Mouse (Mus musculus): Measurements from ENCODE around the gene Glul.
"Not testable (repeated sequence)": the region's sequence is repeated elsewhere in the genome, so short reads cannot be mapped to it uniquely, and the experiment has no call there.

Gene Glul

GRCm38 (mm10) chr1:153899731-153900380, at the start of gene Glul, which contains the start of gene Teddm2:
TSS of gene Glul (plus strand) at chr1:153899944.
TSS of gene Teddm2 (minus strand) at chr1:153900228.
- DNase-seq (ENCODE audit: extremely low spot score) = peak; percentile 98

DNA sequence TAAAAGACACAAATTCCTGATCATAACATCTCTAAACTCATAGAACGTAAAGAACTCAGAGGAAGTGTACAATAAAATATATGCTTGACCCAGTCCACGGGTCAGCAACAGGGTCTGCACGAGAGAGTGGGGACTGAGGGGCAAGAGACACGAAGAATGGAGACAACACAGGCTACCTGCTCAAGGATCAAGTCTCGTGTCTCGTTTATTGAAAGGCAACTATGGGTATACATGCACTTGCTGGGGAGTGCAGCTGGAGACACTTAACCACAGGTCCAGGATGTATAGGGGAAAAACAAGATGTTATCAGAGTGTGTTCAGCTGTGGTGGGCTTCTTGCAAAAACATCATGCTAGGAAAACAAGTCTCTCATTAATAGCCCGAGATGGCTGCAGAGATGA, 47.0 kb upstream of the Glul start:
- not testable (repeated sequence) for DNase-seq (ENCODE audit: extremely low spot score)

GRCm38 (mm10) chr1:153855946-153856345, 43.8 kb upstream of the Glul start:
- DNase-seq (ENCODE audit: extremely low spot score) = no peak

- DNase-seq (ENCODE audit: extremely low spot score) = no peak
Observed at GRCm38 (mm10) chr1:153874045-153874444, 25.7 kb upstream of the Glul start, which contains the start of gene Teddm1b. TSS of gene Teddm1b (plus strand) at chr1:153874345.

DNA sequence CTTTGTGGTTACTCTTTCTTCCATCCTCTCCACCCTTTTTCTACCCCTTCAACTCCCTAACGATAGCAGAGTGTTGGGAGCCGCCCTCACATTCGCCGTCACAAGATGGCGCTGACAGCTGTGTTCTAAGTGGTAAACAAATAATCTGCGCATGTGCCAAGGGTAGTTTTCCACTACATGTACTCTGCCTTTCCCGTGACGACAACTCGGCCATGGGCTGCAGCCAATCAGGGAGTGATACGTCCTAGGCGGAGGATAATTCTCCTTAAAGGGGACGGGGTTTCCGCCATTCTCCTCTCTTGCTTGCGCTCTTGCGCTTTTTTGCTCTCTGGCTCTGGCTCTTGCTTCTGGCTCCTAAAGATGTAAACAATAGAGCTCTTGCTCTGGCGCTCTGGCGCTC, 19.4 kb upstream of the Glul start:
- not testable (repeated sequence) for DNase-seq (ENCODE audit: extremely low spot score)

GRCm38 (mm10) chr1:153886024-153886633, 13.6 kb upstream of the Glul start:
- no peak for DNase-seq (ENCODE audit: extremely low spot score)

GRCm38 (mm10) chr1:153890121-153890520, 9.6 kb upstream of the Glul start:
- no peak for DNase-seq (ENCODE audit: extremely low spot score)

- DNase-seq (ENCODE audit: extremely low spot score) = no peak
Observed at GRCm38 (mm10) chr1:153891442-153891841, 8.3 kb upstream of the Glul start, which contains the start of gene Teddm1a. TSS of gene Teddm1a (plus strand) at chr1:153891742.

DNA sequence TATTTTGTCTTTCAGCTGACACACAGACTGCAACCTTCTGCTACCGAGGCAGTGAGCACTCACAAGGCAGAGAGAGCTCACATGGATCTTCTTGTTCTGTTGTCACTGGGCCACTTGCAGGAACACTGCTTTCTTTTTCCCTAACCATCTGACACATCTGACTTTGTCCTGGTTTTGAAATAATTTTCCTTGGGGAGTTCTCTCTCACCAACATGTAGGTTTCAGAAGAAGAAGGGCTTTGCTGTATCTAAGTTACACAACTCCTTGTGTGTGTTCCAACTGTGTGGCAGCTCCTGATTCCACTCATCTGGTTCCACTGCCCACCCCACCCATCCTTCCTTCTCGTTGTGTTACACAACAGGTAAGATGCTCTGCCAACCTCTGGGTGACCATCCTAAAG, 6.0 kb upstream of the Glul start:
- no peak for DNase-seq (ENCODE audit: extremely low spot score)

DNA sequence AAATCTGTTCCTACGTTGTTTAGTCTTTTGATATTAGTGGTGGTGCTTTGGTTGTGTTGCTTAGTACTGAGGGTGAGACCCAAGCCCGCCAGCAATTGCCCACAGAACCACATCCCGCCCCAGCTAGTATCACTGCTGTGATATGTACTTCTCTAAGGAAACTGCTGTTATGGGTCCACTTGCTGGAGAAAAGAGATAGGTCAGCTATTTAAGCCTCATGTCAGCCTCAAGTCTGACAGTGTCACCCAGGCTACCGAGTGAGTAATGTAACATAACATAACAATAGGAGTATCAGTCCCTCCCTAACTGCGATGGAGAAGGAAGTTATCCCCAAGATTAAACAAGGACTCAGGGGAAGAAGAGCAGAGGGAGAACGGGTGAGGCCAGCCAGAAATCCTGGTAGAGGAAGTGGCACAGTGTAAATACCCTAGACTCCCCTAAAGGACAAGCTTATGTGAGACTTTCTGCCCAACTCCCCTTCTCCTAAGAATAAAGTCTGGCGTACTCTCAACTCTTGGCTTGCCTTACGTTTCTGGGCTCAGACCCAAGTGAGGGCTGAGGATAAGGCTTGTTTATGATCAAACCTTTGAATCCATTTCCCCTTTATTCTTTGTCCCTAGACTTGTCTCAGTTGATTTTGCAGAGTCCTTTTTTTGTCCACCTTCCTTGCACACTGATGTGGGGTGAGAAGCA, 5.4 kb upstream of the Glul start:
- DNase-seq (ENCODE audit: extremely low spot score) = no peak

DNA sequence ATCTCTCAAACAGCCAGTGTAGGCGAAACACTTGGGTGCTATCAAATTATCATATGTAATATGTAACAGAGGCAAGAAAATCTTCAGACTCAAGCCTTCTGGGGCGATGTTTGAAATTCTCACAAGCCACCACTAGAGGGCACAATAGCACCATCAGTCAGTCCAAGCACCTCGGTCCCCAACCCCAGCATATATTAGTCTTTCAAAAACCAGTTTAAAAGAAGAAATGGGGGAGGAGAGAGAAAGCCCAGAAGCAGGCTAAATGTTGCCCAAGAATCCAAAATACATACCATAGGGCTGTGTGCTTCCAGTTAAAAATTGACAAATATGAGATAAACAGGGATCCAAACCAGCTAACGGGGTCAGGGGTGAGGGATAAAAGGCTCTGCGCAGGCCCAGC, 4.8 kb upstream of the Glul start:
- DNase-seq (ENCODE audit: extremely low spot score) = peak; percentile 66

DNA sequence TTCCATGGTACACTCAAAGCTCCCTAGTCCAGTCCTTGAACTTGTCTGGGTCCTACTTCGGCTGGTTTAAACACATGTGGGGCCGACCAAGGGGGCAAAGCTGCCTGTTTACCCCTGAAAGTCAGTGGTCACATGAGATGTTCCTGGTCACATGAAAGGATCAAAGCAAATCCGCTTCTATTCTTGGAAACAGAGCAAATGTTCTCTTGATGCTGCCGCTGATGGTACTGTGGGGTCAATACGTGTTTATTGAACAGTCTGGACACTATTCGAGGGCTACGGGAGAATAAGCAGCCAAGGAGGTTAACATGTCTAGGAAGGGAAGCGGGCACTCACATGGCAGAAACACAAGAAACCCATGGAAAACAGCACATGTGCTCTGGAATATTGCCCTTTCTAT, 2.5 kb upstream of the Glul start:
- DNase-seq (ENCODE audit: extremely low spot score) = no peak

GRCm38 (mm10) chr1:153898989-153899730, 584 bp upstream of the Glul start:
- no peak for DNase-seq (ENCODE audit: extremely low spot score)

DNA sequence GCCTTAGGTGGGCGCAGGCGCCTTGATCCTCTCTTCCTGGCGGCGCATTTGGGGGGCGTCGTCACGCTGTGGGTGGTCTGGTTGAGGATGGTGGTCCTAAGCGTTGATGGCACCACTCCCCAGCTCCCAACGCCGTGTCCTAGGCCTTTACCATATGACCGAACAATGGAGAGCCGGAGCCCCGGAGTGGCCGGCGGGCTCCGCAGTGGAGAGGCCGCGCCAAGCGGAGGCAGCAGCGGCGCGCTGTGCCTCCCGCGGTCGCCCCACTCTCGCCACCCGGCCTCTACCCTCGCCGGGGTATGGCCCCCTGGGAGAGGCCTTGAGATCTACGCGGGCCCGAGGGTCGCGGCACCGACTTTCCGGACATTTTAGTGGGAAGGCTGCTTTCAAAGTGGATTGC, 637 bp downstream of the Glul start:
- no peak for DNase-seq (ENCODE audit: extremely low spot score)

DNA sequence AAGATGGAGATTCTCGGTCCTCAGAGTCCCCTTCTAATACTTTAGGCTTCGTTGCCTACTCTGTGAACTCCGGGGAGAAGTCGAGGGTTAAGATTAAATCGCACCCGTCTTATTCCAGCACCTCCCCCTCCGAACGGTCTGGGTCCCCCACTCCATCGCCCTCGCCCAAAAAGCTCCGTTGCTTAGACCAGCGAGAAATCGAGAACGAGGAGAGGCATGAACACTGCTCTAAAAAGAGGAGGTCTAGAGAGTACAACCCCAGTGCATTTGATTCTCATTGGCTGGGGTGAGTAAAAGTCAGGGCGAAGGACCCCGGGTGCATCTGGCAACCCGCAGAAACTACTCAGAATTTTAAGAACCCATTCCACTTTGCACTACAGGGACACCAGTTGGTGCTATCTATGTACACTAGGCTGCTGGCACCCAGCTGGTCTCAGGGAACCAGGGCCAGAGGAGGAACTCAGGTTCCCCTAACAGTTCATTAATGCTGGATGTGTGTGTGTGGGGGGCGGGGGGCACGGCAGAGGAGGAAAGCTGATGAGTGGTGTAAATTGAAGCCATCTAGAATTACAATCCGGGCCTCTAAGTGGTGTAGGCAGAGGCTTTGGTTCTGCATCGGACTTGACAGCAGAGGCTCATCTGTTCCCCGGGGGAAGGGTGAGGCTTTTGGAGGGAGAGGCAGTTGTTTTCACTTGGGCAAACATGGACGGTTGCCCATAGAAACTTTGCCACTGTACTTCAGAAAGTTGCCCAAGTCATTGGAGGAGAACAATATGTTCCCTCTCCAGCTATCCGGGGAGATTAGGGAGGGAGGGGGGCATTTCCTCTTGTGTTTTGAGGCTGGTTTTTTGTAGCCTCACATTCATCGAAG, 1.4 kb downstream of the Glul start:
- DNase-seq (ENCODE audit: extremely low spot score) = peak; percentile 57

- DNase-seq (ENCODE audit: extremely low spot score) = peak; percentile 20
Observed at GRCm38 (mm10) chr1:153903006-153903405, 3.3 kb downstream of the Glul start.

DNA sequence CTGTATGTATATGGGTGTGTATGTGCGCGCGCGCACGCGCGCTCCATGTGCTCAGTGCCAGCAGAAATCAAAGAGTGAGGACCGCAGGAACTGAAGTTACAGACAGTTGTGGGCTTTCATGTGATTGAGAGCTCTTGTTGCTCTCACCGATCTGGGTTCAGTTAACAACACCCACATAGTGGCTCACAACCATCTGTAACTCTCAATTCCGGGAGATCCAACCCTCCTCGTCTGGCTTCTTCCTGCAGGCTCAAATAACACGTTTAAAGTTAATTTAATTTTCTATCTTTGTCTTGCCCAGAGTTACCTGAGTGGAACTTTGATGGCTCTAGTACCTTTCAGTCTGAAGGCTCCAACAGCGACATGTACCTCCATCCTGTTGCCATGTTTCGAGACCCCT, 4.5 kb downstream of the Glul start:
- no peak for DNase-seq (ENCODE audit: extremely low spot score)

- no peak for DNase-seq (ENCODE audit: extremely low spot score)
Observed at GRCm38 (mm10) chr1:153905884-153906283, 6.1 kb downstream of the Glul start.

- no peak for DNase-seq (ENCODE audit: extremely low spot score)
Observed at GRCm38 (mm10) chr1:153908208-153908607, 8.5 kb downstream of the Glul start.

GRCm38 (mm10) chr1:153908741-153909140, 9.0 kb downstream of the Glul start:
- DNase-seq (ENCODE audit: extremely low spot score) = no peak
